Mouse (Mus musculus) liver, adult 2 months (tissue): Measurements from ENCODE around the gene Nop53.

Experiments
- CTCF ChIP-seq: fragments of 200-500 bp; IDR thresholded peaks from 2 replicates; pipeline ENCODE4 v1.5.1; 2011; ENCODE audit warnings: low read depth, low read length, control low read depth
- POLR2A ChIP-seq: fragments of 200-500 bp; IDR thresholded peaks from 2 replicates; pipeline ENCODE4 v1.6.1; 2011; ENCODE audit warnings: low read length, control low read depth; ENCODE audit not compliant: insufficient read depth; ENCODE audit errors: extremely low read depth

- TF ChIP-seq POLR2A, result no peak
- no peak for TF ChIP-seq CTCF
Observed at GRCm38 (mm10) chr7:15991764-15992163, 45.9 kb upstream of the Nop53 start.
